Mouse (Mus musculus) CH12.LX (cell line): Measurements from ENCODE around the gene Zfp786. TPM values are rescaled to one million over a fixed set of nuclear protein-coding genes. Genes with fewer than 3 reads are reported as not detected.

Source experiments
- DNase-seq: peaks from one replicate; pipeline ENCODE4 v3.0.0-alpha.2; 2013; ENCODE audit errors: extremely low read depth
- H3K27ac ChIP-seq: 2 replicates; pipeline ENCODE4 v1.5.1; 2012; ENCODE audit warnings: low read depth, mild to moderate bottlenecking, control low read depth, moderate library complexity; ENCODE audit not compliant: insufficient read depth
- H3K27me3 ChIP-seq: replicated peaks from 2 replicates; pipeline ENCODE3; 2012; ENCODE audit warnings: inconsistent platforms
- H3K36me3 ChIP-seq, 2 experiments: replicated peaks in 1 of 2; 2 replicates each; pipeline versions ENCODE3 to v1.6.1; 2012; ENCODE audit warnings: inconsistent platforms in 1 of 2, low read length in 1 of 2, mild to moderate bottlenecking in 1 of 2, mixed read lengths in 1 of 2, moderate library complexity in 1 of 2; ENCODE audit not compliant: control insufficient read depth in 1 of 2, insufficient read depth in 1 of 2
- H3K4me1 ChIP-seq, 2 experiments: 2 replicates each; pipeline ENCODE4 v1.6.1; 2012; ENCODE audit warnings: inconsistent platforms in 1 of 2, moderate library complexity in 1 of 2; ENCODE audit not compliant: insufficient read depth in 2 of 2, control insufficient read depth in 1 of 2
- H3K4me2 ChIP-seq: 2 replicates; pipeline ENCODE4 v1.6.1; 2012; ENCODE audit warnings: low read depth, mild to moderate bottlenecking, control low read depth; ENCODE audit not compliant: poor library complexity, insufficient read depth, severe bottlenecking
- H3K4me3 ChIP-seq, 3 experiments: fragments of 150-350 bp in 1 of 3; sonication (generic) in 1 of 3; replicated peaks in 1 of 3; 2 replicates each; pipeline versions ENCODE3 to v1.5.1; 2011 to 2012; ENCODE audit warnings: low read depth in 2 of 3, low read length in 2 of 3, mild to moderate bottlenecking in 2 of 3, moderate library complexity in 2 of 3, control low read depth in 1 of 3, improper control_type of control experiment in 1 of 3, inconsistent platforms in 1 of 3, mixed read lengths in 1 of 3; ENCODE audit not compliant: poor library complexity in 1 of 3
- H3K79me2 ChIP-seq: replicated peaks from 2 replicates; pipeline ENCODE4 v1.6.1; 2012; ENCODE audit warnings: mild to moderate bottlenecking, moderate library complexity; ENCODE audit not compliant: control insufficient read depth, poor library complexity, insufficient read depth, severe bottlenecking; ENCODE audit errors: extremely low read depth
- H3K9ac ChIP-seq: 2 replicates; pipeline ENCODE4 v1.6.1; 2012; ENCODE audit warnings: low read depth, mild to moderate bottlenecking, control low read depth, moderate library complexity; ENCODE audit not compliant: insufficient read depth
- H3K9me3 ChIP-seq: replicated peaks from 2 replicates; pipeline ENCODE3; 2012; ENCODE audit warnings: low read length, inconsistent platforms, mixed read lengths
- BHLHE40 ChIP-seq: IDR thresholded peaks from 2 replicates; pipeline ENCODE4 v1.6.1; 2011; ENCODE audit warnings: mild to moderate bottlenecking, low read depth, low read length, improper control_type of control experiment
- CHD1 ChIP-seq: IDR thresholded peaks from 2 replicates; pipeline ENCODE4 v1.6.1; 2012; ENCODE audit warnings: low read depth, low read length, improper control_type of control experiment, inconsistent platforms
- CHD2 ChIP-seq: IDR thresholded peaks from 2 replicates; pipeline ENCODE4 v1.6.1; 2011; ENCODE audit warnings: low read length, improper control_type of control experiment
- CTCF ChIP-seq, 2 experiments: IDR thresholded peaks in 1 of 2; conservative IDR thresholded peaks in 1 of 2; 2 replicates each; pipeline ENCODE4 v1.5.1; 2011 to 2012; ENCODE audit warnings: low read depth in 2 of 2, low read length in 2 of 2, improper control_type of control experiment in 1 of 2, inconsistent platforms in 1 of 2, mild to moderate bottlenecking in 1 of 2, moderate library complexity in 1 of 2
- E2F4 ChIP-seq: IDR thresholded peaks from 2 replicates; pipeline ENCODE4 v1.6.1; 2011; ENCODE audit warnings: low read depth, low read length, improper control_type of control experiment; ENCODE audit not compliant: insufficient replicate concordance
- ELF1 ChIP-seq: IDR thresholded peaks from 2 replicates; pipeline ENCODE4 v1.6.1; 2014; ENCODE audit warnings: low read depth, mild to moderate bottlenecking, inconsistent platforms, low read length, improper control_type of control experiment
- IRF4 ChIP-seq: IDR thresholded peaks from 2 replicates; pipeline ENCODE4 v1.6.1; 2014; ENCODE audit warnings: low read depth, mild to moderate bottlenecking, inconsistent platforms, low read length, improper control_type of control experiment
- KAT2A ChIP-seq: IDR thresholded peaks from 2 replicates; pipeline ENCODE4 v1.6.1; 2012; ENCODE audit warnings: low read length, improper control_type of control experiment, inconsistent platforms; ENCODE audit not compliant: insufficient replicate concordance
- MAFK ChIP-seq: IDR thresholded peaks from 2 replicates; pipeline ENCODE4 v1.6.1; 2011; ENCODE audit warnings: low read length, improper control_type of control experiment; ENCODE audit not compliant: insufficient replicate concordance
- MAX ChIP-seq: IDR thresholded peaks from 2 replicates; pipeline ENCODE4 v1.6.1; 2011; ENCODE audit warnings: low read length, improper control_type of control experiment
- MAZ ChIP-seq: IDR thresholded peaks from 2 replicates; pipeline ENCODE4 v1.6.1; 2012; ENCODE audit warnings: low read depth, mild to moderate bottlenecking, inconsistent platforms, low read length, improper control_type of control experiment, moderate library complexity
- MYC ChIP-seq: IDR thresholded peaks from 2 replicates; pipeline ENCODE4 v1.6.1; 2011; ENCODE audit warnings: low read depth, mild to moderate bottlenecking, improper control_type of control experiment, low read length
- POLR2A ChIP-seq: IDR thresholded peaks from 2 replicates; pipeline ENCODE4 v1.6.1; 2011; ENCODE audit warnings: low read depth, mild to moderate bottlenecking, improper control_type of control experiment, low read length
- POLR2AphosphoS2 ChIP-seq: IDR thresholded peaks from 2 replicates; pipeline ENCODE4 v1.6.1; 2011; ENCODE audit warnings: low read depth, low read length, improper control_type of control experiment
- RAD21 ChIP-seq: IDR thresholded peaks from 2 replicates; pipeline ENCODE4 v1.6.1; 2011; ENCODE audit warnings: low read depth, mild to moderate bottlenecking, low read length, improper control_type of control experiment, moderate library complexity
- RCOR1 ChIP-seq: conservative IDR thresholded peaks from 2 replicates; pipeline ENCODE4 v1.6.1; 2012; ENCODE audit warnings: low read depth, mild to moderate bottlenecking, inconsistent platforms, low read length, improper control_type of control experiment
- SMC3 ChIP-seq: IDR thresholded peaks from 2 replicates; pipeline ENCODE4 v1.6.1; 2011; ENCODE audit warnings: low read depth, low read length, improper control_type of control experiment
- USF1 ChIP-seq: IDR thresholded peaks from 2 replicates; pipeline ENCODE4 v1.6.1; 2014; ENCODE audit warnings: low read depth, mild to moderate bottlenecking, inconsistent platforms, low read length, improper control_type of control experiment
- ZKSCAN1 ChIP-seq: IDR thresholded peaks from 2 replicates; pipeline ENCODE4 v1.6.1; 2012; ENCODE audit warnings: low read depth, inconsistent platforms, low read length, improper control_type of control experiment, borderline replicate concordance
- ZNF384 ChIP-seq: IDR thresholded peaks from 2 replicates; pipeline ENCODE4 v1.6.1; 2012; ENCODE audit warnings: low read depth, low read length, improper control_type of control experiment, inconsistent platforms
- dilution Hi-C: fragments of 300-500 bp; cut with MboI; formaldehyde crosslinking; loops from 2 replicates; pipeline ENCODE4 v1.14.3; 2020; ENCODE audit warnings: low sequenced_read_pairs; ENCODE audit not compliant: extremely low pct_unique_long_range_greater_than_20kb, extremely low pct_ligation_motif_present
- in situ Hi-C: fragments of 300-500 bp; cut with MboI; formaldehyde crosslinking; loops from 3 replicates; pipeline ENCODE4 v1.14.3; 2019; ENCODE audit warnings: low sequenced_read_pairs, low pct_ligation_motif_present, low pct_unique_long_range_greater_than_20kb, mixed read lengths
- polyA plus RNA-seq: library from polyadenylated mRNA; unstranded; fragments of >175 nt; gene quantifications from 2 replicates; pipeline ENCODE4 v1.2.1, GENCODE M21; 2012; ENCODE audit warnings: low read depth; ENCODE audit not compliant: insufficient read length
- total RNA-seq, 2 experiments: library from RNA; depleted of rRNA; stranded (reverse); fragments of 300-350 nt in 1 of 2; fragments of >200 nt in 1 of 2; gene quantifications; 2 replicates each; pipeline ENCODE4 v1.2.3; 2012 to 2014

Zfp786 gene
- total and polyA plus RNA-seq, 3 experiments = 0.30 to 0.89 (median 0.40) TPM

GRCm38 (mm10) chr6:47807419-47807818, 23.2 kb downstream of the Zfp786 start (continued):
- TF ChIP-seq IRF4 (peak; percentile 80), BHLHE40 (peak; percentile 55; the same call in 1 of the 2 replicates), RAD21 (no peak), POLR2AphosphoS2 (no peak), ZNF384 (no peak), RCOR1 (no peak), ZKSCAN1 (no peak), USF1 (no peak), KAT2A (no peak), ELF1 (peak; percentile 49; the same call in 1 of the 2 replicates), POLR2A (no peak), E2F4 (no peak), MAZ (no peak), MAX (peak; percentile 52; the same call in 1 of the 2 replicates)
- TF ChIP-seq, all 38 proteins: peak for 10

- H3K27me3 ChIP-seq = no peaks in the 10 kb centered on the region
- peaks cover 66% of the 10 kb centered on the region for H3K79me2 ChIP-seq
- H3K9me3 ChIP-seq = no peaks in the 10 kb centered on the region
- peaks cover 57 to 62% of the 10 kb centered on the region in 2 experiments for H3K36me3 ChIP-seq
- H3K27ac ChIP-seq = no peak overlapping the region
- dilution Hi-C loops (no loop called here), in situ Hi-C loops (no loop called here)
- peaks cover 30 to 81% of the 10 kb centered on the region in 2 experiments for H3K4me1 ChIP-seq
- H3K4me2 ChIP-seq = no peak overlapping the region
- TF ChIP-seq MAFK (peak; percentile 77), CHD2 (no peak)
- H3K4me3 ChIP-seq = no peak overlapping the region
- H3K9ac ChIP-seq = no peak overlapping the region
- DNase-seq = no peak
Measured at GRCm38 (mm10) chr6:47805520-47805919, 25.1 kb downstream of the Zfp786 start.

GRCm38 (mm10) chr6:47799079-47799478, 31.6 kb downstream of the Zfp786 start:
- peak; percentile 80 for DNase-seq
- no peak overlapping the region for H3K4me2 ChIP-seq
- dilution Hi-C loops = no loop called here
- in situ Hi-C loops = no loop called here
- H3K4me3 ChIP-seq = no peak overlapping the region
- H3K9ac ChIP-seq = no peak overlapping the region
- H3K79me2 ChIP-seq = peaks cover 12% of the 10 kb centered on the region
- no peak overlapping the region for H3K27ac ChIP-seq
- peaks cover 79 to 93% of the 10 kb centered on the region in 2 experiments for H3K36me3 ChIP-seq
- H3K27me3 ChIP-seq = no peaks in the 10 kb centered on the region
- peaks cover 12 to 65% of the 10 kb centered on the region in 2 experiments; a peak in 3 of 4 replicates for H3K4me1 ChIP-seq
- TF ChIP-seq CHD1 (no peak), MYC (0 out of 2 replicates have a peak, but pooled peaks have one; percentile 38), CTCF (conservative IDR thresholded peaks at IDR 0.05 in 1 of 2, IDR thresholded peaks at IDR 0.05 in 1 of 2; ENCODE audit: low read depth in 2 of 2, low read length in 2 of 2) (peak; percentile 76 to 81), SMC3 (peak; percentile 88), RAD21 (peak; percentile 44), MAZ (0 out of 2 replicates have a peak, but pooled peaks have one; percentile 34), USF1 (no peak)
- H3K9me3 ChIP-seq = no peaks in the 10 kb centered on the region
